Mouse (Mus musculus): ENCODE measurements around the gene Cpeb2. TPM values are rescaled to one million over a fixed set of nuclear protein-coding genes. Genes with fewer than 3 reads are reported as not detected.
A peak's percentile ranks its signal among the peaks of the same experiment; 100 is the strongest.

Gene Cpeb2
- polyA plus RNA-seq, 1 experiment, result 1.5 TPM

- Histone ChIP-seq H3ac (ENCODE audit: control insufficient read depth, insufficient read length, low read depth) (no peak overlapping the region), H3K4me3 (ENCODE audit: insufficient read depth, poor library complexity, severe bottlenecking) (no peak overlapping the region), H3K79me3 (ENCODE audit: low read depth) (peaks cover 1% of the 10 kb centered on the region), H3K79me2 (ENCODE audit: control insufficient read depth, insufficient read depth) (no peaks in the 10 kb centered on the region), H3K36me3 (ENCODE audit: control insufficient read depth, insufficient read depth) (no peaks in the 10 kb centered on the region), H3K27me3 (ENCODE audit: control insufficient read depth, insufficient read depth, insufficient read length) (no peaks in the 10 kb centered on the region)
- TF ChIP-seq FOSL1 (IDR thresholded peaks at IDR 0.05; ENCODE audit: insufficient read depth, low read length, poor library complexity, severe bottlenecking) (no peak), CTCF (IDR thresholded peaks at IDR 0.05; ENCODE audit: control insufficient read depth, insufficient read depth, insufficient read length) (no peak), MYOD1 (IDR thresholded peaks at IDR 0.05; ENCODE audit: control insufficient read depth, insufficient read length, low read depth) (no peak), MYOG (IDR thresholded peaks at IDR 0.05; ENCODE audit: control insufficient read depth, extremely low read depth, insufficient read length) (no peak)
Observed at GRCm38 (mm10) chr5:43224245-43224644, 8.7 kb upstream of the Cpeb2 start.

- Histone ChIP-seq H3K79me3 (ENCODE audit: low read depth) (peaks cover 1% of the 10 kb centered on the region), H3K4me3 (ENCODE audit: insufficient read depth, poor library complexity, severe bottlenecking) (no peak overlapping the region), H3ac (ENCODE audit: control insufficient read depth, insufficient read length, low read depth) (no peak overlapping the region), H3K79me2 (ENCODE audit: control insufficient read depth, insufficient read depth) (no peaks in the 10 kb centered on the region), H3K27me3 (ENCODE audit: control insufficient read depth, insufficient read depth, insufficient read length) (no peaks in the 10 kb centered on the region), H3K36me3 (ENCODE audit: control insufficient read depth, insufficient read depth) (no peaks in the 10 kb centered on the region)
- no peak for TF ChIP-seq CTCF (IDR thresholded peaks at IDR 0.05; ENCODE audit: control insufficient read depth, insufficient read depth, insufficient read length)
- TF ChIP-seq MYOD1 (IDR thresholded peaks at IDR 0.05; ENCODE audit: control insufficient read depth, insufficient read length, low read depth), result no peak
- TF ChIP-seq MAX (IDR thresholded peaks at IDR 0.05), result no peak
- TF ChIP-seq USF1 (IDR thresholded peaks at IDR 0.05; ENCODE audit: low read depth), result no peak
- TF ChIP-seq MYOG (IDR thresholded peaks at IDR 0.05; ENCODE audit: control insufficient read depth, extremely low read depth, insufficient read length), result no peak
- no peak for TF ChIP-seq CEBPB (IDR thresholded peaks at IDR 0.05; ENCODE audit: low read depth)
- TF ChIP-seq FOSL1 (IDR thresholded peaks at IDR 0.05; ENCODE audit: insufficient read depth, low read length, poor library complexity, severe bottlenecking), result no peak
Observed at GRCm38 (mm10) chr5:43226160-43226559, 6.8 kb upstream of the Cpeb2 start.

GRCm38 (mm10) chr5:43227607-43228006 lies 5.4 kb upstream of the Cpeb2 start:
- Histone ChIP-seq H3ac (ENCODE audit: control insufficient read depth, insufficient read length, low read depth) (no peak overlapping the region), H3K27me3 (ENCODE audit: control insufficient read depth, insufficient read depth, insufficient read length) (no peaks in the 10 kb centered on the region), H3K4me3 (ENCODE audit: insufficient read depth, poor library complexity, severe bottlenecking) (no peak overlapping the region), H3K79me2 (ENCODE audit: control insufficient read depth, insufficient read depth) (no peaks in the 10 kb centered on the region), H3K36me3 (ENCODE audit: control insufficient read depth, insufficient read depth) (no peaks in the 10 kb centered on the region), H3K79me3 (ENCODE audit: low read depth) (peaks cover 1% of the 10 kb centered on the region)
- TF ChIP-seq CEBPB (IDR thresholded peaks at IDR 0.05; ENCODE audit: low read depth) (no peak), MAX (IDR thresholded peaks at IDR 0.05) (no peak), MYOD1 (IDR thresholded peaks at IDR 0.05; ENCODE audit: control insufficient read depth, insufficient read length, low read depth) (no peak), USF1 (IDR thresholded peaks at IDR 0.05; ENCODE audit: low read depth) (no peak), MYOG (IDR thresholded peaks at IDR 0.05; ENCODE audit: control insufficient read depth, extremely low read depth, insufficient read length) (no peak), CTCF (IDR thresholded peaks at IDR 0.05; ENCODE audit: control insufficient read depth, insufficient read depth, insufficient read length) (no peak), FOSL1 (IDR thresholded peaks at IDR 0.05; ENCODE audit: insufficient read depth, low read length, poor library complexity, severe bottlenecking) (no peak)

GRCm38 (mm10) chr5:43231061-43231460 lies 1.9 kb upstream of the Cpeb2 start:
- no peak overlapping the region for H3ac ChIP-seq (ENCODE audit: control insufficient read depth, insufficient read length, low read depth)
- H3K79me2 ChIP-seq (ENCODE audit: control insufficient read depth, insufficient read depth), result peaks cover 5% of the 10 kb centered on the region
- no peaks in the 10 kb centered on the region for H3K36me3 ChIP-seq (ENCODE audit: control insufficient read depth, insufficient read depth)
- no peaks in the 10 kb centered on the region for H3K27me3 ChIP-seq (ENCODE audit: control insufficient read depth, insufficient read depth, insufficient read length)
- H3K4me3 ChIP-seq (ENCODE audit: insufficient read depth, poor library complexity, severe bottlenecking), result no peak overlapping the region
- TF ChIP-seq MYOD1 (IDR thresholded peaks at IDR 0.05; ENCODE audit: control insufficient read depth, insufficient read length, low read depth) (no peak), FOSL1 (IDR thresholded peaks at IDR 0.05; ENCODE audit: insufficient read depth, low read length, poor library complexity, severe bottlenecking) (no peak), MAX (IDR thresholded peaks at IDR 0.05) (no peak), CEBPB (IDR thresholded peaks at IDR 0.05; ENCODE audit: low read depth) (no peak), CTCF (IDR thresholded peaks at IDR 0.05; ENCODE audit: control insufficient read depth, insufficient read depth, insufficient read length) (no peak), USF1 (IDR thresholded peaks at IDR 0.05; ENCODE audit: low read depth) (no peak), MYOG (IDR thresholded peaks at IDR 0.05; ENCODE audit: control insufficient read depth, extremely low read depth, insufficient read length) (no peak)
- no peaks in the 10 kb centered on the region for H3K79me3 ChIP-seq (ENCODE audit: low read depth)

GRCm38 (mm10) chr5:43232149-43232479 lies 856 bp upstream of the Cpeb2 start:
- H3K79me3 ChIP-seq (ENCODE audit: low read depth), result no peaks in the 10 kb centered on the region
- H3ac ChIP-seq (ENCODE audit: control insufficient read depth, insufficient read length, low read depth), result peak overlapping the region; percentile 70
- H3K79me2 ChIP-seq (ENCODE audit: control insufficient read depth, insufficient read depth), result peaks cover 5% of the 10 kb centered on the region
- H3K4me3 ChIP-seq (ENCODE audit: insufficient read depth, poor library complexity, severe bottlenecking), result peak overlapping the region; percentile 57
- TF ChIP-seq USF1 (IDR thresholded peaks at IDR 0.05; ENCODE audit: low read depth) (no peak), MYOD1 (IDR thresholded peaks at IDR 0.05; ENCODE audit: control insufficient read depth, insufficient read length, low read depth) (no peak), CEBPB (IDR thresholded peaks at IDR 0.05; ENCODE audit: low read depth) (no peak), CTCF (IDR thresholded peaks at IDR 0.05; ENCODE audit: control insufficient read depth, insufficient read depth, insufficient read length) (no peak), MAX (IDR thresholded peaks at IDR 0.05) (no peak), FOSL1 (IDR thresholded peaks at IDR 0.05; ENCODE audit: insufficient read depth, low read length, poor library complexity, severe bottlenecking) (no peak)
- no peaks in the 10 kb centered on the region for H3K27me3 ChIP-seq (ENCODE audit: control insufficient read depth, insufficient read depth, insufficient read length)
- H3K36me3 ChIP-seq (ENCODE audit: control insufficient read depth, insufficient read depth), result no peaks in the 10 kb centered on the region

All from C2C12 (cell line).